Mouse (Mus musculus) heart, adult 2 months (tissue): ENCODE measurements around the gene Srrm3.

Experiments
- CTCF ChIP-seq: fragments of 200-600 bp; IDR thresholded peaks from 2 replicates; pipeline ENCODE4 v1.8.1; 2022; ENCODE audit warnings: antibody characterized with exemption, mild to moderate bottlenecking, moderate library complexity
- POLR2A ChIP-seq: fragments of 200-500 bp; IDR thresholded peaks from 2 replicates; pipeline ENCODE4 v1.6.1; 2011; ENCODE audit warnings: mild to moderate bottlenecking, low read depth, low read length, control low read depth; ENCODE audit not compliant: insufficient read depth

- no peak for TF ChIP-seq CTCF
- no peak for TF ChIP-seq POLR2A
Measured at GRCm38 (mm10) chr5:135869661-135870423, 63.2 kb downstream of the Srrm3 start.
